Comparison of ENCODE assay signal across 8 mouse cellular contexts in the genomic region with DNA sequence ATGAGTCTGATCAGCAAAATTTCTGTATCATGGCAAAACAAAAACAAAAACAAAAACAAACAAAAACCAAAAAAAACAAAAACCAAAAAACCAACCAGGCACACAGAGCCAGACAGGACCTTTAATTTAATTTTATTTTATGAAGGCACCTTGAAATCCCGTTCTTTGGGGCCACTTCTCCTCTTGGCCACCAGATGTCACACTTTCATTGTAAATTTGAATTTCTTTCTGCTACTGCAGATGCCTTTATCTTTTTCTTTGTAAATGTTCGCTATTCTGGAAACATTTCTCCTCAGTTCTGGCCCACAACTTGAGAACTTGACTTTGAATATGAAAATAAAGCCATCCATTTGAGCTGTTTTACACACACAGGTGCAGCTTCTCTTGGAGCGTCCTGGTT.
DNase-seq lines count a peak whose midpoint lies in the region; ATAC-seq and TF ChIP-seq lines count a peak whose summit lies in the region.

No protein-coding gene starts in this region.

- WGBS in heart, adult 2 months: 24% methylated on average over 3 of the region's 3 CpGs
- 30% methylated on average over 3 of the region's 3 CpGs for WGBS in heart, embryonic 10.5 days
- WGBS in embryonic facial prominence, embryonic 11.5 days: 28% methylated on average over 3 of the region's 3 CpGs

- no peak overlapping the region for H3K4me2 ChIP-seq in embryonic facial prominence, embryonic 11.5 days (ENCODE audit: low read depth, low read length)

- intact Hi-C loops in heart, adult 2 months (cut with DNase I): loop anchor here (10.0 kb wide), 1 partner anchor 137 kb away; the partner anchor contains the start of gene D1Pas1

- no peaks in the 10 kb centered on the region for H3K36me3 ChIP-seq in heart, adult 2 months (ENCODE audit: control insufficient read depth, insufficient read depth, low read length)
- H3K36me3 ChIP-seq in heart, embryonic 10.5 days: no peaks in the 10 kb centered on the region
- H3K36me3 ChIP-seq in embryonic facial prominence, embryonic 11.5 days (replicated peaks; ENCODE audit: control insufficient read depth, insufficient read depth, low read depth, low read length): no peaks in the 10 kb centered on the region

- no peaks in the 10 kb centered on the region for H3K79me2 ChIP-seq in heart, adult 2 months (replicated peaks; ENCODE audit: control insufficient read depth, insufficient read depth, low read length)

- ATAC-seq in embryonic facial prominence, embryonic 11.5 days (replicated peaks; ENCODE audit: insufficient number of reproducible peaks, low FRiP score, low TSS enrichment, low read depth): no peak
- no peak for ATAC-seq in activated CD4-positive, CD25-positive, alpha-beta regulatory T cell, adult 4 months

- no peak for TF ChIP-seq POLR2A in heart, adult 2 months (IDR thresholded peaks at IDR 0.05; ENCODE audit: insufficient read depth, low read depth, low read length)

- no peak overlapping the region for H3K4me3 ChIP-seq in heart, adult 2 months
- no peak overlapping the region for H3K4me3 ChIP-seq in heart, embryonic 10.5 days
- H3K4me3 ChIP-seq in embryonic facial prominence, embryonic 11.5 days (ENCODE audit: low read depth, low read length): no peak overlapping the region

- no peaks in the 10 kb centered on the region for H3K9me3 ChIP-seq in heart, embryonic 10.5 days
- no peaks in the 10 kb centered on the region for H3K9me3 ChIP-seq in embryonic facial prominence, embryonic 11.5 days (replicated peaks; ENCODE audit: control insufficient read depth, low read length)

- H3K27ac ChIP-seq in heart, adult 2 months: no peak overlapping the region
- no peak overlapping the region for H3K27ac ChIP-seq in heart, embryonic 10.5 days
- H3K27ac ChIP-seq in embryonic facial prominence, embryonic 11.5 days (replicated peaks; ENCODE audit: low read depth, low read length): no peak overlapping the region

- DNase-seq in heart, adult 2 months: no peak
- DNase-seq in heart, embryonic 10.5 days (ENCODE audit: low spot score): no peak
- peak; percentile 33 for DNase-seq in right cerebral cortex, adult 18-20 months
- no peak for DNase-seq in right cerebral cortex, postnatal 4 days
- DNase-seq in embryonic facial prominence, embryonic 11.5 days (ENCODE audit: low spot score): peak; percentile 80
- DNase-seq in lung, postnatal 36 days: peak; percentile 52
- no peak for DNase-seq in spleen, postnatal 14 days (ENCODE audit: low spot score in 2 of 2)

- H3K27me3 ChIP-seq in heart, adult 2 months (ENCODE audit: control insufficient read depth, insufficient read depth, low read length): no peaks in the 10 kb centered on the region
- H3K27me3 ChIP-seq in heart, embryonic 10.5 days (ENCODE audit: insufficient read depth, poor library complexity, severe bottlenecking): peaks cover 7% of the 10 kb centered on the region
- no peaks in the 10 kb centered on the region for H3K27me3 ChIP-seq in embryonic facial prominence, embryonic 11.5 days (ENCODE audit: control insufficient read depth, insufficient read depth, low read length)

- TF ChIP-seq CTCF in heart, adult 2 months (IDR thresholded peaks at IDR 0.05): peak; percentile 85

- no peak overlapping the region for H3K9ac ChIP-seq in heart, adult 2 months (ENCODE audit: low read depth, low read length)
- H3K9ac ChIP-seq in embryonic facial prominence, embryonic 11.5 days (replicated peaks; ENCODE audit: low read length): no peak overlapping the region

- no peaks in the 10 kb centered on the region for H3K4me1 ChIP-seq in heart, adult 2 months (ENCODE audit: control insufficient read depth, insufficient read depth, low read length)
- H3K4me1 ChIP-seq in heart, embryonic 10.5 days: 0 out of 2 replicates have a peak, but pooled peaks cover 5% of the 10 kb centered on the region
- no peaks in the 10 kb centered on the region for H3K4me1 ChIP-seq in embryonic facial prominence, embryonic 11.5 days (ENCODE audit: control insufficient read depth, insufficient read depth, low read length)

- no peak for TF ChIP-seq EP300 in heart, adult 2 months (IDR thresholded peaks at IDR 0.05; ENCODE audit: insufficient read depth, low read depth, low read length)

Comparison
In these comparisons a context has a peak if more than half of its experiments do, and no peak if none do; other contexts are left out.
1. DNase-seq: peak in right cerebral cortex, adult 18-20 months (single experiment), embryonic facial prominence, embryonic 11.5 days (single experiment) and lung, postnatal 36 days (single experiment); none in heart, adult 2 months (0 of 2), heart, embryonic 10.5 days (single experiment), right cerebral cortex, postnatal 4 days (single experiment) and spleen, postnatal 14 days (0 of 2).